Mouse (Mus musculus) forebrain, embryonic 15.5 days (tissue): ENCODE measurements at regions not wholly inside any gene's neighbourhood (a gene's known extent, or its start where the extent isn't known, plus 50 kb on each side); places are given as distances from the start of the nearest gene placed in this dataset.
"Not testable (repeated sequence)": the region's sequence is repeated elsewhere in the genome, so short reads cannot be mapped to it uniquely, and the experiment has no call there.

Experiments used
- ATAC-seq: fragments of 200-750 bp; cut with Nextera tagmentation; replicated peaks from 2 replicates; pipeline ENCODE4 v1.8.0; 2017; ENCODE audit warnings: mild to moderate bottlenecking, moderate TSS enrichment, moderate library complexity
- H3K27ac ChIP-seq: fragments of 300-500 bp; sonication (generic); replicated peaks from 2 replicates; pipeline ENCODE4 v1.5.1; 2015; ENCODE audit warnings: mild to moderate bottlenecking, inconsistent platforms
- H3K27me3 ChIP-seq: fragments of 300-500 bp; sonication (generic); 2 replicates; pipeline ENCODE4 v1.6.1; 2015; ENCODE audit warnings: inconsistent platforms
- H3K36me3 ChIP-seq: fragments of 300-500 bp; sonication (generic); 2 replicates; pipeline ENCODE4 v1.6.1; 2015; ENCODE audit warnings: mild to moderate bottlenecking, inconsistent platforms
- H3K4me1 ChIP-seq: fragments of 300-500 bp; sonication (generic); 2 replicates; pipeline ENCODE4 v1.6.1; 2015; ENCODE audit warnings: inconsistent platforms
- H3K4me2 ChIP-seq: fragments of 300-500 bp; sonication (generic); replicated peaks from 2 replicates; pipeline ENCODE4 v1.6.1; 2015; ENCODE audit warnings: mild to moderate bottlenecking, inconsistent platforms
- H3K4me3 ChIP-seq: fragments of 300-500 bp; sonication (generic); 2 replicates; pipeline ENCODE4 v1.5.1; 2015; ENCODE audit warnings: mild to moderate bottlenecking, inconsistent platforms
- H3K9ac ChIP-seq: fragments of 300-500 bp; sonication (generic); replicated peaks from 2 replicates; pipeline ENCODE4 v1.6.1; 2015; ENCODE audit warnings: mild to moderate bottlenecking, inconsistent platforms
- H3K9me3 ChIP-seq: fragments of 300-500 bp; sonication (generic); 2 replicates; pipeline ENCODE4 v1.6.1; 2016; ENCODE audit warnings: inconsistent platforms
- WGBS: fragments of 180-500 bp; shearing (Covaris S2); methylation state at CpG from one replicate; pipeline ENCODE4 v1.1.7; 2015; ENCODE audit warnings: mixed read lengths; 5-methylcytosine and 5-hydroxymethylcytosine counted together

GRCm38 (mm10) chr14:104206602-104207001 lies 261.2 kb downstream of the Pou4f1 start:
- H3K36me3 ChIP-seq, result no peaks in the 10 kb centered on the region
- 33% methylated on average over 2 of the region's 2 CpGs for WGBS
- H3K4me3 ChIP-seq, result no peak overlapping the region
- no peaks in the 10 kb centered on the region for H3K9me3 ChIP-seq
- no peak overlapping the region for H3K4me2 ChIP-seq
- no peaks in the 10 kb centered on the region for H3K27me3 ChIP-seq
- H3K27ac ChIP-seq, result no peak overlapping the region
- no peak overlapping the region for H3K9ac ChIP-seq
- no peak for ATAC-seq
- H3K4me1 ChIP-seq, result no peaks in the 10 kb centered on the region

DNA sequence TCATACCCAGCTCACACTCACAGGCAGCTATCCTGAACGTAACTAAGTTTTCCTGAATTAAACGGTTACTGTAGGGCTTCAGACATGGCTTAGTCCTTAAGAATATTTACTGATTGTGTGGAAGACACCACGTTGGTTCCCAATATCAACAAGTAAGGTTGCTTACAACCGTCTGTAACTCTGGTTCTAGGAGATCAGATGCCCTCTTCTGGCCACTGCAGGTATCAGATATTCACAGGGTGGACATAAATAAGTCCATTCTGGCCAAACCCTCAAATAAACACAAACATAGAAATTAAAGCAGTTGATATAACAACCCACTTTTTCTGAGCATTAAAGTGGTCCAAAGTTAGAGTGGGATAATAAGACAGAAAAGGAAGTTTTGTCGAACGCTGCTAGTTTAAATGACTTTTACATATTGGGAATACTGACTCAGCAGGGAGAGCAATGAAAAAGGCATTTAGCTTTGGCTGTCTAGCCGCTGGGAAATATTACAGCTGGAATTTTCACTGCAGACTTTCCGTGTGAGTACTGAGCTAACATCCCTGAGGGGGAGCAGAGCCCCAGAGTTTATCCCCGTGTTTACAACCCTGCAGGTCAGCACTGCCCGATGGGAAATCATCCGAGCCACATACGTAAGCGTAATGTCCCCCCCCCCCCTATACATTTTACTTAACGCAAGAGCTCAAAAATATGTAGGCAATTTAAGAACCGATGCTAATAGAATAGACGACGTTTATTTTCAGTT lies 264.4 kb downstream of the Pou4f1 start:
- H3K9me3 ChIP-seq, result no peaks in the 10 kb centered on the region

DNA sequence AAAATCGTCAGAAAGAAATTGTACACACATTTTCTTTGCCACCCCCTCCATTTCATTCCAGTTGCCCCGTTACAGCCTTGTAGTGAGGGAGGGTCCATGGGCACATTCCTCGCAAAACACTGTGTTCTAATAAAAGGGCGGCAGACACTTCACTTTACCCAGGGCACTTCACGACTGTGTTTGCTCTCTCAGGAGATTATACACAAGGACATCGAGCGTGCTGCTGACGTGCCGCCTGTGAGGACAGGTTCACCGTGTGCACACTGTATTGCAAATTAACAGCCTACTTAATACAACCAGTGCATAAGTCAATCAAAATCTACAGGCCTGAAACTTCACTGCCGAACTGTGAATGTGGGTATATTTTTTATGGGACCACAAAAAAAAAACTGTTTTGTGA lies 274.6 kb downstream of the Pou4f1 start:
- H3K27ac ChIP-seq, result no peak overlapping the region
- no peaks in the 10 kb centered on the region for H3K27me3 ChIP-seq
- H3K36me3 ChIP-seq, result no peaks in the 10 kb centered on the region
- WGBS, result 74% methylated on average over 11 of the region's 11 CpGs
- H3K4me1 ChIP-seq, result no peaks in the 10 kb centered on the region
- H3K4me3 ChIP-seq, result no peak overlapping the region
- ATAC-seq, result no peak
- no peaks in the 10 kb centered on the region for H3K9me3 ChIP-seq
- no peak overlapping the region for H3K9ac ChIP-seq
- H3K4me2 ChIP-seq, result no peak overlapping the region

More for the DNA sequence above, 264.4 kb downstream of the Pou4f1 start:
- no peaks in the 10 kb centered on the region for H3K27me3 ChIP-seq
- H3K4me1 ChIP-seq, result no peaks in the 10 kb centered on the region
- H3K4me3 ChIP-seq, result no peak overlapping the region
- no peak overlapping the region for H3K9ac ChIP-seq
- no peaks in the 10 kb centered on the region for H3K36me3 ChIP-seq
- no peak overlapping the region for H3K4me2 ChIP-seq
- ATAC-seq, result no peak
- WGBS, result 79% methylated on average over 17 of the region's 17 CpGs
- H3K27ac ChIP-seq, result no peak overlapping the region

DNA sequence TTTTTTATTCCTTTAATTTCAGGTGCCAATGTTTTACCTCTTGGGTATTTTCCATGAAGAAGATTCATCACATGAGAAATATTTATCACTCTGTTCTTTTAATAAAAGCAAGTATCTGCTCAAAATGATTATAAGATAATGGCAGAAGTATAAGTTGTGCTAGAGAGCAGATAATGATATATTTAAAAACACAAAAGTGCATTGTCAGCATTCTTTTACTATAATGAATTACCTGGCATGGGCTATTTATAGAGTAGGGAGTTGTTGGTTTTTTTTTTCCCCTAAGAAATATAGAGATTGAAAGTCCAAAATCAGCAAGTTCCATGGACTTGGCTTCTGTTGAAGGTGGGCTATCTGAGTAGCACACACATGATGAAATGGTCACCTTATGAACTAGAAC lies 292.7 kb downstream of the Pou4f1 start:
- H3K27me3 ChIP-seq, result no peaks in the 10 kb centered on the region
- no peak overlapping the region for H3K4me2 ChIP-seq
- no peaks in the 10 kb centered on the region for H3K9me3 ChIP-seq
- H3K4me1 ChIP-seq, result no peaks in the 10 kb centered on the region
- no peak overlapping the region for H3K27ac ChIP-seq
- ATAC-seq, result no peak
- H3K36me3 ChIP-seq, result no peaks in the 10 kb centered on the region
- H3K9ac ChIP-seq, result no peak overlapping the region
- no peak overlapping the region for H3K4me3 ChIP-seq

GRCm38 (mm10) chr14:104146841-104147240 lies 302.6 kb upstream of the Ednrb start:
- H3K9me3 ChIP-seq, result no peaks in the 10 kb centered on the region
- H3K4me2 ChIP-seq, result no peak overlapping the region
- H3K4me1 ChIP-seq, result no peaks in the 10 kb centered on the region
- no peak overlapping the region for H3K27ac ChIP-seq
- no peaks in the 10 kb centered on the region for H3K36me3 ChIP-seq
- no peaks in the 10 kb centered on the region for H3K27me3 ChIP-seq
- no peak overlapping the region for H3K9ac ChIP-seq
- no peak for ATAC-seq
- no peak overlapping the region for H3K4me3 ChIP-seq
- WGBS, result 58% methylated on average over 5 of the region's 5 CpGs

DNA sequence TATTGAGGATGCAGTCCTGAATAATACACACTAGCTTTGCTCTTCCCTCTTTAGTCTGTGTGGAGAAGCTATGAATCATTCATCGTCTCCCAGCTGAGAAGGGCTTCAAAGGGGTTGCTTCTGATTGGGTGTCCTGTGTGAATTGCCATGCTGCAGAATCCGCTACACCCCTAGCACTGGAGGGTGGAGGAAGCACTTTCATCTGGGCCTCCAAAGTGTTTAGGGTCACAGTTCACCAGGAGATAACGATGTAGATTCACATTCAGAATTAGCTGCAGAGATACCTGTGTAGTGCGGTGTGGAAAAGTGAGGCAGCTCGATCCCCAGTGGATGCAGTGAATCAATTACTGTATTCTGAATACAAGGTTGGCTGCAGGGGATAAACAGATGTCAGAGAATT lies 301.2 kb upstream of the Ednrb start:
- WGBS, result 34% methylated on average over 5 of the region's 5 CpGs
- no peak overlapping the region for H3K9ac ChIP-seq
- H3K4me1 ChIP-seq, result no peaks in the 10 kb centered on the region
- no peak overlapping the region for H3K27ac ChIP-seq
- no peak overlapping the region for H3K4me3 ChIP-seq
- H3K36me3 ChIP-seq, result no peaks in the 10 kb centered on the region
- H3K9me3 ChIP-seq, result no peaks in the 10 kb centered on the region
- H3K27me3 ChIP-seq, result no peaks in the 10 kb centered on the region
- ATAC-seq, result peak; percentile 74; the same call in 1 of the 2 replicates
- H3K4me2 ChIP-seq, result no peak overlapping the region

DNA sequence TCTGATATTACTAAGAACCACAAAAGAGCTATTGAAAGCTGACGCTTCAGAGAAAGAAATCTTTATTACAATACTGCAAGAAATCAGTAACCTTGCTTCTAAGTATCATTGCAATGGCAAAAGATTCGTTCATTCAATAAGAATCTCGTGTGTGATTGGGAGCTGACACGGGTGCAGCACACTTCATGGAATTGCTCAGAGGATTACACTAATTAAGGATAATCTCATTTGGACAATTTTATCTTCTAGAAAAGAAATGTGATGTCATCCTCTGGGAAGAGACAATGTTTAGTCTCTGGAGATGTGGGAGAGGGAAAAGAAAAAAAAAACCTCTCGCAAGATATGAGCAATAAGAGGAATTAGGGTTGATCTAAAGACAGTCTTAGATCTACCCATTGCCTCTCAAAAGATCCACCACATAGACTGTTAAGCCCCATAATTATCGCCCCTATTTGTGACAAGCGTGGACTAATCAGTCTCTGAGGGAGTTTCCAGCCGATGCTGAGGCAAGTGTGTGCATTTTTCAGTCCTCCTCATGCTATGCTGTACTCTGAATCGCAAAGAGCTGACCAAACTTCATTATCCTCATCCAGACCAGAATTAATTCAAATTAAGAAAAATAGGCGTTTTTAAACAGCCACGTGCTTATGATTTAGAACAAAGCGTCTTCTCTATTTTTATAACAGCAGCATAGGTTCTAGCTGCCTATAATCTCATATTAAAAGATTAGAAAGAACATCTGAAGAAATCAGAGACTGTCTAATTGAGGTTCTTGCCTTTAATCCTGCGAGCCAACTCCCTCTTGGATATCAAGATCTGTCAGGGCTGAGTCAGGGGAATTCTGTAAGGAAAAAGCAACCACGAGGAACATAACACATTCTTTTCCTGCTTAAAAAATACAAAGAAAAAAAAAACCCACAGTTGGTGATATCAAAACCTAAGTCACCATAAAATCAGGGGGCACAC lies 271.1 kb upstream of the Ednrb start:
- ATAC-seq, result no peak
- H3K4me2 ChIP-seq, result no peak overlapping the region

GRCm38 (mm10) chr14:104114182-104114581 lies 270.0 kb upstream of the Ednrb start:
- Histone ChIP-seq H3K27ac (no peak overlapping the region), H3K9ac (no peak overlapping the region), H3K36me3 (no peaks in the 10 kb centered on the region), H3K4me1 (no peaks in the 10 kb centered on the region), H3K9me3 (no peaks in the 10 kb centered on the region), H3K4me3 (no peak overlapping the region), H3K27me3 (no peaks in the 10 kb centered on the region), H3K4me2 (no peak overlapping the region)
- 59% methylated on average over 3 of the region's 3 CpGs for WGBS
- ATAC-seq, result no peak

More for the DNA sequence above, 271.1 kb upstream of the Ednrb start:
- Histone ChIP-seq H3K4me3 (no peak overlapping the region), H3K27me3 (no peaks in the 10 kb centered on the region), H3K4me1 (no peaks in the 10 kb centered on the region), H3K9ac (no peak overlapping the region), H3K9me3 (no peaks in the 10 kb centered on the region), H3K36me3 (no peaks in the 10 kb centered on the region), H3K27ac (no peak overlapping the region)
- WGBS, result 27% methylated on average over 14 of the region's 14 CpGs

GRCm38 (mm10) chr14:104113448-104113847 lies 269.2 kb upstream of the Ednrb start:
- no peak for ATAC-seq
- Histone ChIP-seq H3K9ac (no peak overlapping the region), H3K9me3 (no peaks in the 10 kb centered on the region), H3K4me3 (no peak overlapping the region), H3K27ac (no peak overlapping the region), H3K27me3 (no peaks in the 10 kb centered on the region), H3K4me2 (no peak overlapping the region), H3K4me1 (no peaks in the 10 kb centered on the region), H3K36me3 (no peaks in the 10 kb centered on the region)
- WGBS, result 30% methylated on average over 2 of the region's 2 CpGs

GRCm38 (mm10) chr14:104086381-104086780 lies 242.2 kb upstream of the Ednrb start:
- WGBS, result 76% methylated on average over 2 of the region's 2 CpGs
- ATAC-seq, result no peak
- H3K4me2 ChIP-seq, result no peak overlapping the region
- no peak overlapping the region for H3K27ac ChIP-seq
- H3K4me1 ChIP-seq, result no peaks in the 10 kb centered on the region
- H3K9me3 ChIP-seq, result no peaks in the 10 kb centered on the region
- H3K9ac ChIP-seq, result no peak overlapping the region
- H3K27me3 ChIP-seq, result no peaks in the 10 kb centered on the region
- no peak overlapping the region for H3K4me3 ChIP-seq
- H3K36me3 ChIP-seq, result no peaks in the 10 kb centered on the region

GRCm38 (mm10) chr14:104064199-104064598 lies 220.0 kb upstream of the Ednrb start:
- not testable (repeated sequence) for H3K27me3 ChIP-seq, H3K27ac ChIP-seq, H3K9me3 ChIP-seq, H3K4me2 ChIP-seq, H3K9ac ChIP-seq, H3K4me3 ChIP-seq, ATAC-seq, H3K4me1 ChIP-seq, H3K36me3 ChIP-seq
- WGBS, result 62% methylated on average over 1 of the region's 4 CpGs

- H3K4me3 ChIP-seq, result no peak overlapping the region
- H3K27ac ChIP-seq, result no peak overlapping the region
- H3K4me2 ChIP-seq, result no peak overlapping the region
- no peaks in the 10 kb centered on the region for H3K4me1 ChIP-seq
- H3K27me3 ChIP-seq, result no peaks in the 10 kb centered on the region
- ATAC-seq, result no peak
- H3K36me3 ChIP-seq, result no peaks in the 10 kb centered on the region
- 100% methylated on average over 1 of the region's 1 CpGs for WGBS
- H3K9me3 ChIP-seq, result no peaks in the 10 kb centered on the region
- H3K9ac ChIP-seq, result no peak overlapping the region
Measured at GRCm38 (mm10) chr14:104053697-104054096, 209.5 kb upstream of the Ednrb start.
